9 mouse cellular contexts compared by ENCODE assay signal in genomic region chr8:117562445-117563014, GRCm38 (mm10).
A peak's percentile ranks its signal among the peaks of the same experiment; 100 is the strongest.
DNase-seq lines count a peak whose midpoint lies in the region; ATAC-seq and TF ChIP-seq lines count a peak whose summit lies in the region.
"Had no signal": no experiment of that assay in that cellular context is flagged by ENCODE, and none has a peak within 500 bp of the region (broad histone marks: within the 10 kb centered on the region; RNA-seq: fewer than 3 reads in every experiment).

No protein-coding gene starts in this region.

- no peak for TF ChIP-seq POLR2A in brain, embryonic 14.5 days (IDR thresholded peaks at IDR 0.05; ENCODE audit: borderline replicate concordance, extremely low read depth, insufficient read depth, insufficient read length, poor library complexity, severe bottlenecking)

- intact Hi-C loops in heart, postnatal 25 days (cut with DNase I) = loop anchor here (10.0 kb wide), 1 partner anchor 358 kb away; no protein-coding TSS in a partner anchor

- DNase-seq in heart, postnatal 25 days (ENCODE audit: low spot score) = no peak
- peak; percentile 8 for DNase-seq in brain, embryonic 14.5 days (ENCODE audit: low read depth)
- peak; percentile 7 for DNase-seq in hindbrain, postnatal 0 days (ENCODE audit: low spot score)
- no peak for DNase-seq in spleen, postnatal 36 days (ENCODE audit: low spot score in 2 of 2)
- no peak for DNase-seq in right cerebral cortex, postnatal 14 days
- no peak for DNase-seq in layer of hippocampus, adult 11-12 months (ENCODE audit: low spot score)
- DNase-seq: cerebellum, adult 11-12 months had no signal

- H3K4me3 ChIP-seq in heart, embryonic 16.5 days (ENCODE audit: low read length) = peak overlapping the region; percentile 15
- H3K4me3 ChIP-seq in hindbrain, postnatal 0 days (ENCODE audit: low read length) = no peak overlapping the region
- H3K4me3 ChIP-seq in midbrain, embryonic 12.5 days = 0 out of 2 replicates have a peak overlapping the region, but pooled peaks have one; percentile 12

- no peaks in the 10 kb centered on the region for H3K36me3 ChIP-seq in heart, embryonic 16.5 days (ENCODE audit: control insufficient read depth, insufficient read depth)
- H3K36me3 ChIP-seq in hindbrain, postnatal 0 days (ENCODE audit: insufficient read depth, low read length) = no peaks in the 10 kb centered on the region
- no peaks in the 10 kb centered on the region for H3K36me3 ChIP-seq in midbrain, embryonic 12.5 days

- peaks cover 4% of the 10 kb centered on the region; the same call in 1 of the 2 replicates for H3K4me1 ChIP-seq in heart, embryonic 16.5 days (ENCODE audit: control insufficient read depth, insufficient read depth, low read length)
- H3K4me1 ChIP-seq in hindbrain, postnatal 0 days (ENCODE audit: insufficient read depth, low read length) = no peaks in the 10 kb centered on the region
- H3K4me1 ChIP-seq in midbrain, embryonic 12.5 days = peaks cover 8% of the 10 kb centered on the region

- no peak overlapping the region for H3K27ac ChIP-seq in heart, embryonic 16.5 days (ENCODE audit: low read length)
- H3K27ac ChIP-seq in hindbrain, postnatal 0 days = no peak overlapping the region
- H3K27ac ChIP-seq in midbrain, embryonic 12.5 days (replicated peaks) = no peak overlapping the region

- no peak for ATAC-seq in heart, embryonic 16.5 days (replicated peaks; ENCODE audit: extremely low read depth, insufficient read depth, low FRiP score)
- no peak for ATAC-seq in hindbrain, postnatal 0 days
- no peak for ATAC-seq in midbrain, embryonic 12.5 days (ENCODE audit: low FRiP score, low read depth)

- H3K4me2 ChIP-seq in heart, embryonic 16.5 days (ENCODE audit: low read depth, low read length) = peak overlapping the region; percentile 33; the same call in 1 of the 2 replicates
- peak overlapping the region; percentile 37; the same call in 1 of the 2 replicates for H3K4me2 ChIP-seq in hindbrain, postnatal 0 days (ENCODE audit: low read depth, low read length)
- peak overlapping the region; percentile 42 for H3K4me2 ChIP-seq in midbrain, embryonic 12.5 days (replicated peaks)

- no peaks in the 10 kb centered on the region for H3K9me3 ChIP-seq in heart, embryonic 16.5 days (replicated peaks; ENCODE audit: control insufficient read depth, low read length)
- no peaks in the 10 kb centered on the region for H3K9me3 ChIP-seq in hindbrain, postnatal 0 days (ENCODE audit: low read length)
- H3K9me3 ChIP-seq in midbrain, embryonic 12.5 days = no peaks in the 10 kb centered on the region

- TF ChIP-seq CTCF in brain, embryonic 14.5 days (IDR thresholded peaks at IDR 0.05; ENCODE audit: borderline replicate concordance, extremely low read depth, insufficient read depth, insufficient read length) = no peak
- no peak for TF ChIP-seq CTCF in hindbrain, postnatal 0 days (IDR thresholded peaks at IDR 0.05; ENCODE audit: low read depth)

- WGBS in heart, embryonic 16.5 days = 40% methylated on average over 16 of the region's 16 CpGs
- 32% methylated on average over 16 of the region's 16 CpGs for WGBS in hindbrain, postnatal 0 days
- 27% methylated on average over 16 of the region's 16 CpGs for WGBS in midbrain, embryonic 12.5 days

- H3K9ac ChIP-seq in heart, embryonic 16.5 days (ENCODE audit: low read length) = no peak overlapping the region
- H3K9ac ChIP-seq in hindbrain, postnatal 0 days (replicated peaks; ENCODE audit: low read length) = no peak overlapping the region
- H3K9ac ChIP-seq in midbrain, embryonic 12.5 days (replicated peaks) = no peak overlapping the region

- H3K27me3 ChIP-seq in heart, embryonic 16.5 days (ENCODE audit: control insufficient read depth, insufficient read depth, low read length) = no peaks in the 10 kb centered on the region
- H3K27me3 ChIP-seq in hindbrain, postnatal 0 days (ENCODE audit: insufficient read depth, low read length) = no peaks in the 10 kb centered on the region
- peaks cover 18% of the 10 kb centered on the region for H3K27me3 ChIP-seq in midbrain, embryonic 12.5 days

Comparison
In these comparisons a context has a peak if more than half of its experiments do, and no peak if none do; other contexts are left out.
1. DNase-seq: peak in brain, embryonic 14.5 days (single experiment) and hindbrain, postnatal 0 days (single experiment); none in heart, postnatal 25 days (single experiment), spleen, postnatal 36 days (0 of 2), right cerebral cortex, postnatal 14 days (single experiment) and layer of hippocampus, adult 11-12 months (single experiment).
2. Peak in every context shown above with its lines, with median percentiles within 50 percentile points of each other: H3K4me2 ChIP-seq.